Mouse (Mus musculus): ENCODE data around the gene Slc30a7. TPM values are rescaled to one million over a fixed set of nuclear protein-coding genes. Genes with fewer than 3 reads are reported as not detected.

Gene Slc30a7
- total RNA-seq, 1 experiment = 25.1 TPM

DNA sequence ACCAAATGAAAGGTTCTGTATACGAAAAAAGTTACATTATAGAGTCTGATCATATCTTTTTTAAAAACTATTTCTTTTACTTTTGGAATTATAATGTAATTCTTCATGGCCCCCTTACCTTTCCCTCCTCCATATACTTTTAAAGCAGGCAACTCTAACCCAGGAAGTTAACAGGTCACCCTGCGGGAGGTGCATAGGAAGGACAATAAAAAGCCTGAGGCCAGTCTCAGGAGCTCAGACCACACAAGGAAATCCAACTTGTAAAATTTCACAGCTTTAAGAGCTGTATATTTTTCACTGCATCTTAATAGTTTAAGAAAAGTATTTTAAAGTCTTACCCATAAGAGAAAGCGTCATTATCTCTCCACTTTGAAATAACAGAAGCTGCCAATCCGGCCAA, 14.6 kb downstream of the Slc30a7 start:
- in situ Hi-C loops (cut with MboI; ENCODE audit: low sequenced_read_pairs in 2 of 2, unreplicated experiment in 2 of 2) = no loop called here
- TF ChIP-seq HCFC1 (IDR thresholded peaks at IDR 0.05; ENCODE audit: borderline replicate concordance, insufficient read depth, low read length) (no peak), ZNF384 (IDR thresholded peaks at IDR 0.05; ENCODE audit: low read depth, low read length) (no peak), ZC3H11A (IDR thresholded peaks at IDR 0.05; ENCODE audit: borderline replicate concordance, low read depth, low read length) (no peak), MAFK (IDR thresholded peaks at IDR 0.05; ENCODE audit: insufficient read depth, low read depth, low read length) (no peak), CHD2 (IDR thresholded peaks at IDR 0.05; ENCODE audit: low read depth, low read length) (no peak)
- Histone ChIP-seq H3K36me3 (ENCODE audit: control insufficient read depth, insufficient read depth, low read length, poor library complexity, severe bottlenecking) (no peaks in the 10 kb centered on the region; the same call in 1 of the 2 replicates), H3K4me1 (ENCODE audit: control insufficient read depth in 2 of 2, insufficient read depth in 2 of 2, low read length in 2 of 2, poor library complexity in 1 of 2) (peaks cover 0 to 6% of the 10 kb centered on the region in 2 experiments; a peak in 1 of 4 replicates), H3K9me3 (ENCODE audit: control insufficient read depth, insufficient read depth, low read depth, low read length) (no peaks in the 10 kb centered on the region), H3K27ac (ENCODE audit: insufficient read depth, low read depth, low read length, poor library complexity, severe bottlenecking) (no peak overlapping the region), H3K9ac (ENCODE audit: insufficient read depth, low read depth, low read length, poor library complexity, severe bottlenecking) (no peak overlapping the region), H3K4me3 (ENCODE audit: insufficient read depth in 1 of 2, low read depth in 1 of 2, low read length in 2 of 2, poor library complexity in 1 of 2, severe bottlenecking in 1 of 2) (no peak overlapping the region)
- no peak for DNase-seq (ENCODE audit: low read depth, low spot score)

GRCm38 (mm10) chr3:115992103-115992502, 15.1 kb downstream of the Slc30a7 start:
- no peak for DNase-seq (ENCODE audit: low read depth, low spot score)
- Histone ChIP-seq H3K9me3 (ENCODE audit: control insufficient read depth, insufficient read depth, low read depth, low read length) (no peaks in the 10 kb centered on the region), H3K4me3 (ENCODE audit: insufficient read depth in 1 of 2, low read depth in 1 of 2, low read length in 2 of 2, poor library complexity in 1 of 2, severe bottlenecking in 1 of 2) (no peak overlapping the region), H3K27ac (ENCODE audit: insufficient read depth, low read depth, low read length, poor library complexity, severe bottlenecking) (no peak overlapping the region), H3K9ac (ENCODE audit: insufficient read depth, low read depth, low read length, poor library complexity, severe bottlenecking) (no peak overlapping the region), H3K36me3 (ENCODE audit: control insufficient read depth, insufficient read depth, low read length, poor library complexity, severe bottlenecking) (no peaks in the 10 kb centered on the region; the same call in 1 of the 2 replicates), H3K4me1 (ENCODE audit: control insufficient read depth in 2 of 2, insufficient read depth in 2 of 2, low read length in 2 of 2, poor library complexity in 1 of 2) (peaks cover 0 to 6% of the 10 kb centered on the region in 2 experiments; a peak in 1 of 4 replicates)
- TF ChIP-seq HCFC1 (IDR thresholded peaks at IDR 0.05; ENCODE audit: borderline replicate concordance, insufficient read depth, low read length) (no peak), ZNF384 (IDR thresholded peaks at IDR 0.05; ENCODE audit: low read depth, low read length) (no peak), CHD2 (IDR thresholded peaks at IDR 0.05; ENCODE audit: low read depth, low read length) (no peak), ZC3H11A (IDR thresholded peaks at IDR 0.05; ENCODE audit: borderline replicate concordance, low read depth, low read length) (no peak), MAFK (IDR thresholded peaks at IDR 0.05; ENCODE audit: insufficient read depth, low read depth, low read length) (no peak)
- in situ Hi-C loops (cut with MboI; ENCODE audit: low sequenced_read_pairs in 2 of 2, unreplicated experiment in 2 of 2) = no loop called here

GRCm38 (mm10) chr3:115985183-115985892, 21.9 kb downstream of the Slc30a7 start:
- Histone ChIP-seq H3K9me3 (ENCODE audit: control insufficient read depth, insufficient read depth, low read depth, low read length) (no peaks in the 10 kb centered on the region), H3K36me3 (ENCODE audit: control insufficient read depth, insufficient read depth, low read length, poor library complexity, severe bottlenecking) (peaks cover 12% of the 10 kb centered on the region), H3K9ac (ENCODE audit: insufficient read depth, low read depth, low read length, poor library complexity, severe bottlenecking) (no peak overlapping the region), H3K27ac (ENCODE audit: insufficient read depth, low read depth, low read length, poor library complexity, severe bottlenecking) (no peak overlapping the region), H3K4me3 (ENCODE audit: insufficient read depth in 1 of 2, low read depth in 1 of 2, low read length in 2 of 2, poor library complexity in 1 of 2, severe bottlenecking in 1 of 2) (no peak overlapping the region), H3K4me1 (ENCODE audit: control insufficient read depth in 2 of 2, insufficient read depth in 2 of 2, low read length in 2 of 2, poor library complexity in 1 of 2) (no peaks in the 10 kb centered on the region)
- in situ Hi-C loops (cut with MboI; ENCODE audit: low sequenced_read_pairs in 2 of 2, unreplicated experiment in 2 of 2) = no loop called here
- no peak for TF ChIP-seq CHD2 (IDR thresholded peaks at IDR 0.05; ENCODE audit: low read depth, low read length)
- TF ChIP-seq ZNF384 (IDR thresholded peaks at IDR 0.05; ENCODE audit: low read depth, low read length) = no peak
- no peak for DNase-seq (ENCODE audit: low read depth, low spot score)

GRCm38 (mm10) chr3:115984653-115985052, 22.6 kb downstream of the Slc30a7 start:
- TF ChIP-seq ZC3H11A (IDR thresholded peaks at IDR 0.05; ENCODE audit: borderline replicate concordance, low read depth, low read length) = no peak
- TF ChIP-seq CHD2 (IDR thresholded peaks at IDR 0.05; ENCODE audit: low read depth, low read length) = no peak
- no peak for TF ChIP-seq MAFK (IDR thresholded peaks at IDR 0.05; ENCODE audit: insufficient read depth, low read depth, low read length)
- TF ChIP-seq HCFC1 (IDR thresholded peaks at IDR 0.05; ENCODE audit: borderline replicate concordance, insufficient read depth, low read length) = no peak
- TF ChIP-seq ZNF384 (IDR thresholded peaks at IDR 0.05; ENCODE audit: low read depth, low read length) = no peak
- Histone ChIP-seq H3K27ac (ENCODE audit: insufficient read depth, low read depth, low read length, poor library complexity, severe bottlenecking) (no peak overlapping the region), H3K36me3 (ENCODE audit: control insufficient read depth, insufficient read depth, low read length, poor library complexity, severe bottlenecking) (peaks cover 12% of the 10 kb centered on the region), H3K9ac (ENCODE audit: insufficient read depth, low read depth, low read length, poor library complexity, severe bottlenecking) (no peak overlapping the region), H3K9me3 (ENCODE audit: control insufficient read depth, insufficient read depth, low read depth, low read length) (no peaks in the 10 kb centered on the region), H3K4me1 (ENCODE audit: control insufficient read depth in 2 of 2, insufficient read depth in 2 of 2, low read length in 2 of 2, poor library complexity in 1 of 2) (no peaks in the 10 kb centered on the region), H3K4me3 (ENCODE audit: insufficient read depth in 1 of 2, low read depth in 1 of 2, low read length in 2 of 2, poor library complexity in 1 of 2, severe bottlenecking in 1 of 2) (no peak overlapping the region)
- no peak for DNase-seq (ENCODE audit: low read depth, low spot score)
- in situ Hi-C loops (cut with MboI; ENCODE audit: low sequenced_read_pairs in 2 of 2, unreplicated experiment in 2 of 2) = no loop called here

All from ES-E14 (cell line).